Mouse (Mus musculus): ENCODE data around the gene 1810037I17Rik.

- TF ChIP-seq CHD2 (IDR thresholded peaks at IDR 0.05; ENCODE audit: low read depth, low read length) (no peak), ZC3H11A (IDR thresholded peaks at IDR 0.05; ENCODE audit: borderline replicate concordance, low read depth, low read length) (no peak), HCFC1 (IDR thresholded peaks at IDR 0.05; ENCODE audit: borderline replicate concordance, insufficient read depth, low read length) (no peak), MAFK (IDR thresholded peaks at IDR 0.05; ENCODE audit: insufficient read depth, low read depth, low read length) (no peak)
These were observed 50.8 kb downstream of the 1810037I17Rik start for GRCm38 (mm10) chr3:122974833-122975232.
